Mouse (Mus musculus): Measurements from ENCODE around the gene Parp16. TPM values are rescaled to one million over a fixed set of nuclear protein-coding genes. Genes with fewer than 3 reads are reported as not detected.

Gene Parp16
- total RNA-seq, 1 experiment from 2014 or later, result 5.2 TPM

DNA sequence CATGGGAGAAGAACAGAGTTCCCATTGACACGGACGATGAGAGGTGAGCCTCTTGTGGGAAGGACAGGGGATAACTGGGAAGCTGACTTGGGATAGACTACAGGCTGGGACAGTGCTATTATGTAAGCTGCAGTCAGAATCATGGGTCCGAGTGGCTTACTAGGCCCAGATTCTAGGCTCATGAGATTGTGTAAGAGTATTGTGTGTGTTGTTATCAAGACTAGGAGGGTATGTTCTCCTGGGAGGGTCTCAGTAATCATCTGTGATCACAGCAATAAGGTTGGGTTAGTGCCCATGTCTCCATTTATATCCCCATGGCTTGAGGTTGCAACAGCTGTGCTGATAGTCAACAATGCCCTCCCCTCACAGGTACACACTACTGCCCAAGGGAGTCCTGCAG, 17.7 kb upstream of the Parp16 start:
- ATAC-seq (ENCODE audit: extremely low read depth, insufficient number of reproducible peaks, low FRiP score, poor library complexity, severe bottlenecking), result no peak

DNA sequence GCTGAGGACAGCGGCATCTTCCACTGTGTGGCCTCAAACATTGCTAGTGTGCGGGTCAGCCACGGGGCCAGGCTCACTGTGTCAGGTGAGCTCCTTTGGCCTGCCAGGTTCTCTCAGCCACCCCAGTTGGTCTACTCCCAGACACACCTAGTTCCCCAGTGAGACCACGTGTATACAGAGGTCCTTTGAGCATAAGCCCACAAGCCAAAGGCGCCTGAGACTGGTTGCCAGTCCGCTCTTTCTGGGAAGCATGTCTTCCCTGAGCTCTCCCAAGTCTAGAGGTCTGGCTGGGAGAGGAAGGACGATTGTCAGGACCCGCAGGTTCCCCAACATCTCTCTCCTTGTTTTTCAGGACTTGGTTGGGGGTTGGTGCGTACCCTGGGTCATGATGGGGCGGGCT, 17.2 kb upstream of the Parp16 start:
- no peak for ATAC-seq (ENCODE audit: extremely low read depth, insufficient number of reproducible peaks, low FRiP score, poor library complexity, severe bottlenecking)

- no peak for ATAC-seq (ENCODE audit: extremely low read depth, insufficient number of reproducible peaks, low FRiP score, poor library complexity, severe bottlenecking)
These were observed 16.6 kb upstream of the Parp16 start for GRCm38 (mm10) chr9:65178336-65179213.

DNA sequence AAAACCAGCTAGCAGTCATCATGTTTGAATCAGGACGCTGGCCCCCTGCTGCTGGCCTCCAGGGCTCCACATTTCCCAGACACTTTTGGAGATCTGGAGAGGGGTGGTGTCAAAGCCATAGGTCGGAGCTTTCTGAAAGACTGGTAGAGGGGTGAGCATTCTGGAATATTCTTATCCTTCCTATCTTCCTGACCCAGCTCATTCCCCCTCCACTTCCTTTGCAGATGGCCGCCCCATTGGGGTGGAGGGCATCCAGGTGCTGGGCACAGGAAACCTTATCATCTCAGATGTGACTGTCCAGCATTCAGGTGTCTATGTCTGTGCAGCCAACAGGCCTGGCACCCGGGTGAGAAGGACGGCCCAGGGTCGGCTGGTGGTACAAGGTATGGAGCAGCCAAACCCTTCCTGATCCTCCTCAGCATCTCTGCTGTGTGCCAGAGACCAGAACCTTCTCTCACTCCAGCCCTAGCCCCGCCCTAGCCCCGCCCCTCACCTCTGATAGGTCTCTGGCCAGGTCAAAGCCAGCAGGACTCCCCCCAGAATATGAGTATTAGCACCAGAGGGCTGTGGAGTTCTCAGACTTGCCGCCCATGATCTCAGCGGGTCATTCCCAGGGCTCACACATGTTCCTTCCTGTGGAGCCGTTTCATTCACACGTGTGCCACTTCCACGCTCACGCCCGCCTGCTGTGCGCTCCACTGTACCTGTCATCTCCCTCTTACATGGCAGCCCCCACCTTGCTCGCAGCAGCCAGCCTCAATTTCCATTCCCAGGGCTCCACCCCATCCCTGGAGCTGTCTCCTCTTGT, 15.1 kb upstream of the Parp16 start:
- ATAC-seq (ENCODE audit: extremely low read depth, insufficient number of reproducible peaks, low FRiP score, poor library complexity, severe bottlenecking), result no peak

- peak; percentile 89 for ATAC-seq (ENCODE audit: extremely low read depth, insufficient number of reproducible peaks, low FRiP score, poor library complexity, severe bottlenecking)
These were observed 6.6 kb upstream of the Parp16 start for GRCm38 (mm10) chr9:65188599-65188998.

GRCm38 (mm10) chr9:65190306-65190705, 4.8 kb upstream of the Parp16 start:
- ATAC-seq (ENCODE audit: extremely low read depth, insufficient number of reproducible peaks, low FRiP score, poor library complexity, severe bottlenecking), result no peak

- no peak for ATAC-seq (ENCODE audit: extremely low read depth, insufficient number of reproducible peaks, low FRiP score, poor library complexity, severe bottlenecking)
These were observed 3.8 kb upstream of the Parp16 start for GRCm38 (mm10) chr9:65191389-65191754.

DNA sequence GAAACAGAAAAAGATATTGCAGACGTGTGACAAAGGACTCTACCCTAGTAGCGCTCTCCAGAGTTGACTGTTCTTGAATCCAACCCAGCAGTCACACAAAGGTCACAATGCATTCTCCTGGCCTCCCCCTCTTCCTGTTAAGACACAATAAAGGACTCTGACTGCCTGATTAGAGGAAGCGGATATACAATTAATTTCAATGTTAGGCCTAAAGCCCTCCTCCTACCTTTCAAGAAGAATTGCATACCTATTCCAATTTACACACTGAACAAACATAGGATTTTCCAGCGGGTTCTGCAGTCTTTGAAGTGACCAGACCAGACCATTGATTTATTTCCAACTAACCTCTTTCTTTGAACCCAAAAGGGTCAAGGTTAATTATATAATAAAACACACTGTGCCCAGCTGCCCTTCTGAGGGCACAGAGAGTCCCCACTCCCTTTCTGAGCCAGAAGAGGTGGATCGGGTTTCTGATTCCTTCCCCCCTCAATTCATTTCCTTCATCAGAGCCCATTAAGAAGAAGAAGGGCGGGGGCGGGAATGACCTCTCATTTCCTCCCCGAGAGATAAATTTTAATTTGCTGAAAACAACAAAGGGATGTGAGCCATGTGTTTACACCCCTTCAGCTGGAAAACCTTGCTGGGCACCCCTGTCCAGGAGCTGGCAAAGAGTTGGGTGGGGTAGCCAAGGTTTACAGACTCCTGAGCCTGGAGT, 3.2 kb upstream of the Parp16 start:
- ATAC-seq (ENCODE audit: extremely low read depth, insufficient number of reproducible peaks, low FRiP score, poor library complexity, severe bottlenecking), result no peak

GRCm38 (mm10) chr9:65193214-65193613, 1.9 kb upstream of the Parp16 start:
- ATAC-seq (ENCODE audit: extremely low read depth, insufficient number of reproducible peaks, low FRiP score, poor library complexity, severe bottlenecking), result no peak

DNA sequence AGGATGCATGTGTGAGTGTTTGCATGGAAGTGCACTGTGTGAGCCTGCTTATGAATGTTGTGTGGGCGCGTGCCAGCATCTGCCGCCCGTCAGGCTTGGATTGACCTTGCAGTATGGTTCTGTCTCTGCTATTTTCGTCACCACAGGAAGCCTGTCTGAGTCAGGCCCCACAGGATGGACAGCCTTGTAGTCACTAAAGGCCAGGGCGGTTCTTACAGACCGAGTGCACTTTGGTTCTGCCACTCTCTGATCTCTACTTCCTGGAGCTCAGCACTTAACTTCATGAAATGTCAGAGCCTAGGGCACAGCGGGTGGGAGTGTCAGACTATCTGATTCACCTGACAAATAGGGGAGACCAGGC, 448 bp downstream of the Parp16 start:
- ATAC-seq (ENCODE audit: extremely low read depth, insufficient number of reproducible peaks, low FRiP score, poor library complexity, severe bottlenecking), result peak; percentile 34; the same call in 1 of the 2 replicates

DNA sequence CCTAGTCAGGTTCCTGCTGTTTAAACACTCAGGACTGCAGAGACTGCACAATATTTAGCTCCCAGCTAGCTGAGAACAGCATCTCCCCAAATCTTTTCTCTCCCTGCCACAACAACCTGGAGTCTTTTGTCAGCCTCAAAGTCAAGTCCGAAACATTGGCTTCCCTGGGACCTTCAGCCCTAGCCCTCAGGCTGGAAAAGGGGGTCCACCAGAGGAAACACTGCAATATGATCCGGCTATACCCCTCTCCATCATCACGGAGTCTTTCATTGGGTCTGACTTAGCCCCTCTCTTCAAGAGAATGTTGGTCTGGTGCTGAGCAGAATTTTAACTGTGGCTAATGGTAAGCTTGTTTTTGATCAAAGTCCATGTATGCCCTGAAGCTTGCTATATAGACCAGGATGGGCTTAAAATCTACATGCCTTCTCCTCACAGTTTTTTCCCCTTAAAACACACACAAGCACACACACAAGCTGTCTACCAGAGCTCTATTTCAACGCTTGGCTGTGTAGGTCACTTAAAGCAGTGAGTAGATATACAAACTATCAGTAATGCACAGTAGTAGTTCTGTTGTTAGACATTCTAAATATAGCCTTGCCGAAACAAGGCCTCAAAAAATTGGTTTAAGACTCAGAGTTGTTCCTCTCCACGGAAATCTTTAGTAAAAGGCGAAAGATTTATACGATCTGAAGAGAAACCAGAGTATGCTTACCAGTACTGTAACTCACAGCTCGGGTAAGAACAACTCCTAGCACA, 1.0 kb downstream of the Parp16 start:
- ATAC-seq (ENCODE audit: extremely low read depth, insufficient number of reproducible peaks, low FRiP score, poor library complexity, severe bottlenecking), result peak; percentile 61

DNA sequence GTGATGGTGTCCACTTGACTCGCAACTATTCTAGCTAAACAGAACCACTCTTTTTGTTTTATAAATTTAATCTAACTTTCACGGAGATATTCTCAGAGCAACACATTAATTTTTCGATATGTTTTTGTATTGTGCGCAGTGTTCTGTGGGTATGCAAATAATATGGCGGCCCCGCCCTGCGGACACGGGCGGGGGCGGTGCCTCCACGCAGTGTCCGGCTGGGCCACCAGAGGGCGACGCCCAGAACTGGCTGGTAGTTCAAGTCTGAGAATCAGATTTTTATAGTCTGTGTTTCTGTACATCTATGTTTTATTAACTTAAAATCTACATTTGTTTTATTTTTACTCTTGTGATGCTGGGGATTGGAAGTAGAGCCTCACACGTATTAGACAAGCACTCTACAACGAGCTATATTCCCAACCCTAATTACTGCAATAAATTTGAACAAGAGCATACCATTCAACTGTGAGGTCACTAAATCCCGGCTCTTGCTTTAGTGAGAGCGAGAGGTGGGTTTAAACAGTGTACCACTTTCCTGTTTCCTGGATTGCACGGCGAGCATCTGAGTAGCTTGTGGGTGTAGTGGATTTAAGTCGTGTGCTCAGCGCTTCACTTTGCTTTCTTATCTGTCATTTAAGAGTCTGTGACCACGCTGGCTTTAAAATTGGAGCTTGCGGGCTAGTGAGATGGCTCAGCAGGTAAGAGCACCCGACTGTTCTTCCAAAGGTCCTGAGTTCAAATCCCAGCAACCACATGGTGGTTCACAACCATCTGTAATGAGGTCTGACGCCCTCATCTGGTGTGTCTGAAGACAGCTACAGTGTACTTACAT, 1.8 kb downstream of the Parp16 start:
- peak; percentile 65 for ATAC-seq (ENCODE audit: extremely low read depth, insufficient number of reproducible peaks, low FRiP score, poor library complexity, severe bottlenecking)

DNA sequence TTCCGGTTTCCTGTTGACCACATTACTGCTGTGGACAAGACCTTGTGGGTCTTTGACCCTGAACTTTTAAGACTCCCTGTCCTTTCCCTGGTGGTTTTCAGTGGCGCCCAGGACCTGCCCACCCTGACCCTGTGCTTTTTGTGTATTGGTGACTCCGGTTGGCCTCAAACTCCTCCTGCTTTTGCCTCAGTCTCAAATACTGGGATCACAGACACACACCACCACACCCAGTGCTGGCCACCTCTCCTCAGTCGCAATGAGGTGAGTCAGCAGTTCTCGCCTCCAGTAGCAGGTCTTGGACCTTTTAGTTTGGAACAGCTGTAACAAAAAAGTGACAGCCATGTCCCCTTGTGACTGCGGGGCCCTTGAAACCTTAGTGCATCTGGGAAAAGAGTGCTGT, 2.7 kb downstream of the Parp16 start:
- no peak for ATAC-seq (ENCODE audit: extremely low read depth, insufficient number of reproducible peaks, low FRiP score, poor library complexity, severe bottlenecking)

GRCm38 (mm10) chr9:65199723-65200122, 4.6 kb downstream of the Parp16 start:
- no peak for ATAC-seq (ENCODE audit: extremely low read depth, insufficient number of reproducible peaks, low FRiP score, poor library complexity, severe bottlenecking)

DNA sequence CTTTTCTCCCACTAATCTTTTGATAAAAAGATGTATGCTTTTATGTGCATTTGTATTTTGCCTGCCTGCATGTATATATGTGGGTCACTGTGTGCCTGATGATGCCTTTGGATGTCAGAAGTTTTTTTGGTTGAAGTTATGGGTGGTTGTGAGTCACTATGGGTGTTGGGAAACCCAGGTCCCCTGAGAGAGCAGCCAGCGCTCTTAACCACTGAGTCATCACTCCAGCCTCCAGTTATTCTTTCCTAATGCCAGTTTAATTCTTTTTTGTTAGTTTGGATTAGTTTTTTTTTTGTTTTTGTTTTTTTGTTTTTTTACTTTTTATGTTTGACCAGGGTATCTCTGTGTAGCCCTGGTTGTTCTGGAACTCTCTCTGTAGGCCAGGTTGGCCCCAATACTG, 5.5 kb downstream of the Parp16 start:
- no peak for ATAC-seq (ENCODE audit: extremely low read depth, insufficient number of reproducible peaks, low FRiP score, poor library complexity, severe bottlenecking)

- no peak for ATAC-seq (ENCODE audit: extremely low read depth, insufficient number of reproducible peaks, low FRiP score, poor library complexity, severe bottlenecking)
These were observed 5.8 kb downstream of the Parp16 start for GRCm38 (mm10) chr9:65201021-65201380.

GRCm38 (mm10) chr9:65201381-65202164, 6.4 kb downstream of the Parp16 start:
- ATAC-seq (ENCODE audit: extremely low read depth, insufficient number of reproducible peaks, low FRiP score, poor library complexity, severe bottlenecking), result peak; percentile 76

All from neutrophil, adult 5-6 weeks (primary cell).